Mouse (Mus musculus): ENCODE data around the gene Gabra4.

- TF ChIP-seq POLR2A (IDR thresholded peaks at IDR 0.05; ENCODE audit: borderline replicate concordance, low read depth, low read length) (no peak), CTCF (IDR thresholded peaks at IDR 0.05; ENCODE audit: low read depth, low read length) (no peak)
Measured at GRCm38 (mm10) chr5:71545554-71545953, 112.6 kb downstream of the Gabra4 start.

All from bone marrow macrophage, adult 2 months (primary cell).